Mouse (Mus musculus) limb, embryonic 11.5 days (tissue): ENCODE measurements around the gene Corin. TPM values are rescaled to one million over a fixed set of nuclear protein-coding genes. Genes with fewer than 3 reads are reported as not detected.

Experiments
- ATAC-seq: fragments of 200-750 bp; cut with Nextera tagmentation; 2 replicates; pipeline ENCODE4 v1.8.0; 2017; ENCODE audit warnings: low read depth; ENCODE audit not compliant: insufficient number of reproducible peaks, low FRiP score, low TSS enrichment
- DNase-seq: peaks from one replicate; pipeline ENCODE4 v3.0.0-alpha.2; 2015; ENCODE audit warnings: low spot score
- H3K27ac ChIP-seq: fragments of 300-500 bp; sonication (generic); replicated peaks from 2 replicates; pipeline ENCODE4 v1.5.1; 2014; ENCODE audit warnings: low read depth, mild to moderate bottlenecking, low read length
- H3K27me3 ChIP-seq: fragments of 300-500 bp; sonication (generic); 2 replicates; pipeline ENCODE4 v1.6.1; 2014; ENCODE audit warnings: mild to moderate bottlenecking, low read length, mixed read lengths; ENCODE audit not compliant: control insufficient read depth, insufficient read depth
- H3K36me3 ChIP-seq: fragments of 300-500 bp; sonication (generic); 2 replicates; pipeline ENCODE4 v1.6.1; 2014; ENCODE audit warnings: mild to moderate bottlenecking, low read length, moderate library complexity, mixed read lengths; ENCODE audit not compliant: control insufficient read depth, insufficient read depth
- H3K4me1 ChIP-seq: fragments of 300-500 bp; sonication (generic); 2 replicates; pipeline ENCODE4 v1.6.1; 2014; ENCODE audit warnings: low read length, mixed read lengths; ENCODE audit not compliant: control insufficient read depth, insufficient read depth
- H3K4me2 ChIP-seq: fragments of 300-500 bp; sonication (generic); 2 replicates; pipeline ENCODE4 v1.6.1; 2014; ENCODE audit warnings: low read depth, mild to moderate bottlenecking, moderate library complexity; ENCODE audit not compliant: severe bottlenecking
- H3K4me3 ChIP-seq: fragments of 300-500 bp; sonication (generic); 2 replicates; pipeline ENCODE4 v1.5.1; 2014; ENCODE audit warnings: low read depth, low read length
- H3K9ac ChIP-seq: fragments of 300-500 bp; sonication (generic); 2 replicates; pipeline ENCODE4 v1.6.1; 2014; ENCODE audit warnings: mild to moderate bottlenecking, low read length
- H3K9me3 ChIP-seq: fragments of 300-500 bp; sonication (generic); 2 replicates; pipeline ENCODE4 v1.6.1; 2016; ENCODE audit warnings: low read length; ENCODE audit not compliant: control insufficient read depth
- WGBS: fragments of 180-500 bp; shearing (Covaris S2); extraction: QIAGEN DNeasy Blood & Tissue Kit; methylation state at CpG from one replicate; pipeline ENCODE4 v1.1.7; 2014; 5-methylcytosine and 5-hydroxymethylcytosine counted together
- polyA plus RNA-seq: library from polyadenylated mRNA; unstranded; fragments of >200 nt; fragmentation: Nextera tagmentation; extraction: Ambion mirVana; gene quantifications from 2 replicates; pipeline ENCODE4 v1.2.1, GENCODE M21; 2014

Gene Corin
- 0.75 and 1.4 TPM in 2 replicates for polyA plus RNA-seq

DNA sequence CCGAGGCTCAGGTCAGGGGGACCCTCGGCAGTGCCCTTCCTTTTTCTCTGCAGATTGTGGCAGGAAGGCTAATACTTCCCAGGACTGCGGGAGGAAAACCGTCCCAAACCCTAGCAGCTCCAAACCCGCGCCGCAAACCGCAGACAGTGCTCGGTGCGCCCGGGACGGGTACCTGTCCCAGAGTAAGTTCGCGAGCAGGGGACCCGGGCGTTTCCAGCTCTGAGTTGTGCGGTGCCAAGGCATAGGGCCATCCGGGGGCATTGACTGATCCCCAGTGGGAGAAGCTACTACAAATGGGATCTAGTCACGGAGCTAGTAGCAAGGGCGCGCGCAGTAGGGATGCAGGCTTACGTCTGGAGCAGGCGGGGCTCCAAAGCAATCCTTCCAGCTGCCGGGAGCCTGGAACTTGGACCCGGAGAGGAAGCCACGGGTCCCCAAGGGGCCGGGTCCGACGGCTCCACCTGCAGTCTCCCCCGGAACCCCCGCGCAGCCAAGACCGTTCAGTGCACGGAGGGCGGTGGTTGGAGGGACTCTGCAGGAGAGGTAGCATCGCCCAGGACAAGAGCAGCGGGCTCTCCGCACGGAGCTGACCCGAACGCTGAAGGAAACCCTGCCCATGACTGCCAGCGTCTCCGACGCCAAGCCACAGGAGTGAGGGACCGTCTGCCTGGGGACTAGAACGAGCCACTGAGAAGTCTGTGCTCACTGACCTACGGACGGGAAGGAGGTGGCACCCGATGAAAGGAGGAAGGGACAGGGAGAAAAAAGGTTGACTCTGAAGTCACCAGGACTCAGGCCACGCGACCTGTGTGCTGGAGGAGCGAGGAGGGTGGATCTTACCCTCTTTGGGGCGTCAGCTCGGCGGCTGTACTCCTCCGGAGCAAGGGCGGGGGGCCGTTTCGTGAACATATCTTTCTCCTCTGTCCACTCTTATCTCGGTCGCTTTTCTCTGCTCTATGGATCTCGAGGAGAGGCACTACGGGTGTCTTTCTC, at the start of gene Corin:
Corin (minus strand) TSS at position 943 of the 993 bp plus-strand sequence.
- Histone ChIP-seq H3K4me2 (peak within 1 kb of the TSS; percentile 69), H3K9ac (0 out of 2 replicates have a peak within 1 kb of the TSS, but pooled peaks have one; percentile 27), H3K27ac (no peak within 1 kb of the TSS), H3K9me3 (no peaks in the 10 kb centered on the region), H3K4me3 (peak within 1 kb of the TSS; percentile 36), H3K36me3 (0 out of 2 replicates have a peak, but pooled peaks cover 2% of the 10 kb centered on the region), H3K4me1 (peaks cover 8% of the 10 kb centered on the region; the same call in 1 of the 2 replicates), H3K27me3 (peaks cover 27% of the 10 kb centered on the region)
- ATAC-seq = no peak
- WGBS = under 1% methylated on average over 64 of the region's 64 CpGs
- DNase-seq = peak; percentile 61

GRCm38 (mm10) chr5:72551209-72551608, 46.9 kb upstream of the Corin start:
- Histone ChIP-seq H3K9ac (no peak overlapping the region), H3K4me1 (no peaks in the 10 kb centered on the region), H3K4me2 (no peak overlapping the region), H3K36me3 (no peaks in the 10 kb centered on the region), H3K9me3 (no peaks in the 10 kb centered on the region), H3K27me3 (no peaks in the 10 kb centered on the region), H3K4me3 (no peak overlapping the region), H3K27ac (no peak overlapping the region)
- 88% methylated on average over 3 of the region's 3 CpGs for WGBS
- DNase-seq (no peak), ATAC-seq (no peak)

DNA sequence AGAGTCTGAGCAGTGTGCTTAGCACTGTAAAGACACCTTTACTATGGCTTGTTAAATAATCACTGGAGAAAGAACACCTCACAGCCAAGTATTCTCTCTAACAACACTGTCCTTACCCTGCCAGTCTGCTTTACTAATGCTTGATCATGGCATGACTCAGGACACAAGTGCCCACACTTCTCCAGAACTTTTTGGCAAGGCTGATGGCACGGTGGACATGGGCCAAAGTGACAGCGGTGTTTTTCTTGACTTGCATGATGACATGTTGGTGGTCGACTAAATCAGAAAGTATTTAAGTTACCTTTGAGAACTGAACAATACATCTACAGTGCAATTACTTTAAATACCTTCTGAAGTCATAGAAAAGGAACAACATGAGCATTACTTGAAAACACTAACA, 24.6 kb upstream of the Corin start:
- 97% methylated on average over 3 of the region's 3 CpGs for WGBS
- H3K27me3 ChIP-seq = no peaks in the 10 kb centered on the region
- DNase-seq (no peak), ATAC-seq (no peak)
- no peak overlapping the region for H3K9ac ChIP-seq
- no peak overlapping the region for H3K4me2 ChIP-seq
- no peaks in the 10 kb centered on the region for H3K4me1 ChIP-seq
- no peak overlapping the region for H3K27ac ChIP-seq
- H3K9me3 ChIP-seq = no peaks in the 10 kb centered on the region
- H3K4me3 ChIP-seq = no peak overlapping the region
- peaks cover 8% of the 10 kb centered on the region; the same call in 1 of the 2 replicates for H3K36me3 ChIP-seq

DNA sequence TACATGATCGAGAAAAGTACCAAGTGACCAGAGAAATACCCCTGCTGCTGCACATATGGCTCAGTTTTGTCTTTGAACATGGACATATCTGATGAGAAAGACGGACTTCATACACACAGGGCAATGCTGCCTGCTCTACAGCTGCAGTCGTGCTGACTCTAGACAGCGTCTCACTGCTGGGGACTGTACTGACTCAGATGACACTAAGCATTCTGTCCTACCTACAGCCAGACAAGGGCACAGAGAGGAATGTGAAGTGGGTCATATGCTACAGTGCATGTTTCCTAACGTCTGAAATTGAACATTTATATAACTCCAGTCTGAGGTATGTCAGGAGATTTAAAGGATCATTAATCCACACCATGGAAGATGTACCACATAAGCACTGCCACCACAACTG, 9.5 kb upstream of the Corin start:
- H3K4me2 ChIP-seq = no peak overlapping the region
- no peak overlapping the region for H3K9ac ChIP-seq
- ATAC-seq (no peak), DNase-seq (no peak)
- no peak overlapping the region for H3K4me3 ChIP-seq
- no peaks in the 10 kb centered on the region for H3K27me3 ChIP-seq
- no peak overlapping the region for H3K27ac ChIP-seq
- no peaks in the 10 kb centered on the region for H3K9me3 ChIP-seq
- peaks cover 6% of the 10 kb centered on the region for H3K36me3 ChIP-seq
- WGBS = 89% methylated on average over 5 of the region's 5 CpGs
- no peaks in the 10 kb centered on the region for H3K4me1 ChIP-seq

DNA sequence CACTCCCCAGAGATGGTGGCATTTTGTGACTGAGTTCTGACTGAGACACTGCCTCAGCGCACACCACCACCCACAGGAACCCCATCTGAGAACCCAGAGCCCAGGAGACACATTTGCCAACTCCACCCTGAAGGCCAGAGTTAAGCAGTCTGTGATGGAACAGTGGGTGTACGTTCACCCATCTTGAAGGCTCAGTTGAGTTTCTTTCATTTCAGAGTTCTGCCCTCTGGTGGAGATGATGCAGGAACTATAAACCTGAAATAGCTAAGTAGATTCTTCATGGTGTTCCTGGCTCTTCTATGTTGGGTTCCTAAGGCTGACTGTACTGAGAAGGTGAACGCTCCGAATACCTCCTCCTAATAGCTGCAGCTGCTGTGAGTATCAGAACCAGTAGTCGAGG, 1.5 kb upstream of the Corin start:
- no peak overlapping the region for H3K4me2 ChIP-seq
- H3K9ac ChIP-seq = no peak overlapping the region
- no peak overlapping the region for H3K4me3 ChIP-seq
- no peaks in the 10 kb centered on the region for H3K9me3 ChIP-seq
- H3K27ac ChIP-seq = no peak overlapping the region
- WGBS = 82% methylated on average over 5 of the region's 5 CpGs
- peaks cover 27% of the 10 kb centered on the region for H3K27me3 ChIP-seq
- ATAC-seq (no peak), DNase-seq (no peak)
- H3K4me1 ChIP-seq = peaks cover 8% of the 10 kb centered on the region; the same call in 1 of the 2 replicates
- 0 out of 2 replicates have a peak, but pooled peaks cover 2% of the 10 kb centered on the region for H3K36me3 ChIP-seq

- ATAC-seq (no peak), DNase-seq (no peak)
- WGBS = 72% methylated on average over 8 of the region's 8 CpGs
- Histone ChIP-seq H3K4me1 (peaks cover 8% of the 10 kb centered on the region; the same call in 1 of the 2 replicates), H3K4me3 (no peak overlapping the region), H3K9me3 (no peaks in the 10 kb centered on the region), H3K4me2 (no peak overlapping the region), H3K27ac (no peak overlapping the region), H3K27me3 (peaks cover 27% of the 10 kb centered on the region), H3K9ac (no peak overlapping the region), H3K36me3 (no peaks in the 10 kb centered on the region)
These were observed 1.5 kb downstream of the Corin start for GRCm38 (mm10) chr5:72502778-72503177.

GRCm38 (mm10) chr5:72501763-72502162, 2.5 kb downstream of the Corin start:
- no peak overlapping the region for H3K9ac ChIP-seq
- H3K4me1 ChIP-seq = peaks cover 8% of the 10 kb centered on the region; the same call in 1 of the 2 replicates
- no peak overlapping the region for H3K4me2 ChIP-seq
- ATAC-seq (no peak), DNase-seq (no peak)
- peaks cover 27% of the 10 kb centered on the region for H3K27me3 ChIP-seq
- H3K27ac ChIP-seq = no peak overlapping the region
- 57% methylated on average over 3 of the region's 3 CpGs for WGBS
- H3K4me3 ChIP-seq = no peak overlapping the region
- H3K36me3 ChIP-seq = no peaks in the 10 kb centered on the region
- no peaks in the 10 kb centered on the region for H3K9me3 ChIP-seq

GRCm38 (mm10) chr5:72498271-72498670, 6.0 kb downstream of the Corin start:
- Histone ChIP-seq H3K4me2 (no peak overlapping the region), H3K27ac (no peak overlapping the region), H3K4me1 (0 out of 2 replicates have a peak, but pooled peaks cover under 1% of the 10 kb centered on the region), H3K9me3 (no peaks in the 10 kb centered on the region), H3K9ac (no peak overlapping the region), H3K4me3 (no peak overlapping the region), H3K27me3 (peaks cover 11% of the 10 kb centered on the region), H3K36me3 (no peaks in the 10 kb centered on the region)
- no peak for DNase-seq
- no peak for ATAC-seq
- WGBS = 72% methylated on average over 10 of the region's 10 CpGs
